9 mouse cellular contexts compared by ENCODE assay signal in the genomic region with DNA sequence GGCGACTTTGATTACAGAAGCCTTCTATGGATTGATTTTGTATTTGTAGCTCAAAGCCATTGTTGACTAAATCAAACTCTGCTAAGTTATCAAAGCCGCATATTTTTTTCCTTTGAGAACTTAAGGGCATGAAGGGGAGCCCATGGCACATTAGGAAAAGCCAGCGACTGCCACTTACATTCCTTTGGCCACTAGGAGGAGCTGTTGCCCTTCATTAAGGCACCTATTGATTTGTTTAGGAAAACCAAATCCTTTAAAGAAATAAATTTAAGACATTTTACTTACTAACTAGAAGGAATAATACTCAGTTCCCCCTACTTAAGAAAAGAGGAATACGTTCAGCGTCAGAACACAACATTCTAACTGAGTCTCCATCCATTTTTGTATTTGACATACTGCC.
DNase-seq lines count a peak whose midpoint lies in the region; ATAC-seq and TF ChIP-seq lines count a peak whose summit lies in the region.
"Had no signal": no experiment of that assay in that cellular context is flagged by ENCODE, and none has a peak within 500 bp of the region (broad histone marks: within the 10 kb centered on the region; RNA-seq: fewer than 3 reads in every experiment).

No protein-coding gene starts in this region.

- H3K9ac ChIP-seq in heart, postnatal 0 days (replicated peaks; ENCODE audit: low read depth, low read length), result no peak overlapping the region
- no peak overlapping the region for H3K9ac ChIP-seq in ES-Bruce4 (ENCODE audit: low read depth, poor library complexity, severe bottlenecking)
- H3K9ac ChIP-seq in forebrain, embryonic 15.5 days (replicated peaks), result no peak overlapping the region
- H3K9ac ChIP-seq: embryonic facial prominence, embryonic 15.5 days had no signal

- DNase-seq in heart, postnatal 0 days (ENCODE audit: low spot score), result peak; percentile 65
- no peak for DNase-seq in heart, postnatal 25 days (ENCODE audit: low spot score)
- peak; percentile 64 for DNase-seq in c-Kit-positive CD71-positive TER-119-negative erythroid progenitor cells, embryonic 14.5 days (ENCODE audit: low read depth)
- DNase-seq in layer of hippocampus, adult 9-10 months (ENCODE audit: low spot score), result peak; percentile 64
- DNase-seq in spleen, postnatal 4 days (ENCODE audit: low spot score in 2 of 2), result peak; percentile 42 to 76

- TF ChIP-seq EP300 in heart, postnatal 0 days (IDR thresholded peaks at IDR 0.05; ENCODE audit: low read depth), result no peak
- no peak for TF ChIP-seq EP300 in ES-Bruce4 (IDR thresholded peaks at IDR 0.05; ENCODE audit: insufficient read depth, low read depth, low read length)

- no peak overlapping the region for H3K27ac ChIP-seq in heart, postnatal 0 days (ENCODE audit: low read depth)
- H3K27ac ChIP-seq in ES-Bruce4 (ENCODE audit: insufficient read depth, low read length), result no peak overlapping the region
- no peak overlapping the region for H3K27ac ChIP-seq in forebrain, embryonic 15.5 days (replicated peaks)
- H3K27ac ChIP-seq: embryonic facial prominence, embryonic 15.5 days had no signal

- no peaks in the 10 kb centered on the region for H3K9me3 ChIP-seq in heart, postnatal 0 days (replicated peaks; ENCODE audit: control insufficient read depth, low read length)
- no peaks in the 10 kb centered on the region for H3K9me3 ChIP-seq in ES-Bruce4 (replicated peaks; ENCODE audit: control insufficient read depth, insufficient read depth, low read length, poor library complexity, severe bottlenecking)
- no peaks in the 10 kb centered on the region for H3K9me3 ChIP-seq in forebrain, embryonic 15.5 days
- H3K9me3 ChIP-seq: embryonic facial prominence, embryonic 15.5 days had no signal

- no peaks in the 10 kb centered on the region for H3K27me3 ChIP-seq in heart, postnatal 0 days (ENCODE audit: control insufficient read depth, insufficient read depth, low read length)
- no peaks in the 10 kb centered on the region for H3K27me3 ChIP-seq in ES-Bruce4 (ENCODE audit: control insufficient read depth, insufficient read depth, low read length, poor library complexity, severe bottlenecking)
- no peaks in the 10 kb centered on the region for H3K27me3 ChIP-seq in forebrain, embryonic 15.5 days
- H3K27me3 ChIP-seq: embryonic facial prominence, embryonic 15.5 days had no signal

- peak; percentile 81 for TF ChIP-seq CTCF in heart, postnatal 0 days (IDR thresholded peaks at IDR 0.05; ENCODE audit: low read depth)
- peak; percentile 51 for TF ChIP-seq CTCF in ES-Bruce4 (IDR thresholded peaks at IDR 0.05; ENCODE audit: low read depth, low read length)

- H3K4me1 ChIP-seq in heart, postnatal 0 days (ENCODE audit: control insufficient read depth, insufficient read depth), result no peaks in the 10 kb centered on the region
- no peaks in the 10 kb centered on the region for H3K4me1 ChIP-seq in ES-Bruce4 (ENCODE audit: control insufficient read depth, insufficient read depth, low read length)
- H3K4me1 ChIP-seq in forebrain, embryonic 15.5 days, result peaks cover 13% of the 10 kb centered on the region

- H3K36me3 ChIP-seq in heart, postnatal 0 days (replicated peaks; ENCODE audit: control insufficient read depth, insufficient read depth, low read length), result peaks cover 24% of the 10 kb centered on the region
- peaks cover 15% of the 10 kb centered on the region for H3K36me3 ChIP-seq in ES-Bruce4 (ENCODE audit: control insufficient read depth, insufficient read depth, low read length, poor library complexity, severe bottlenecking)
- peaks cover 13% of the 10 kb centered on the region for H3K36me3 ChIP-seq in forebrain, embryonic 15.5 days

- ATAC-seq in heart, postnatal 0 days (ENCODE audit: insufficient read depth, low read depth), result no peak
- peak; percentile 44; the same call in 1 of the 2 replicates for ATAC-seq in forebrain, embryonic 15.5 days (replicated peaks)
- ATAC-seq in megakaryocyte progenitor cell, adult 5-6 weeks (replicated peaks; ENCODE audit: poor library complexity), result peak; percentile 60; the same call in 1 of the 2 replicates

- WGBS in heart, postnatal 0 days, result 24% methylated on average over 5 of the region's 5 CpGs
- WGBS in forebrain, embryonic 15.5 days, result 29% methylated on average over 5 of the region's 5 CpGs

- intact Hi-C loops in heart, postnatal 25 days (cut with DNase I), result loop anchor here (1.0 to 5.0 kb wide), 4 partner anchors 272 to 549 kb away; a partner anchor contains a TSS

- H3K4me2 ChIP-seq in heart, postnatal 0 days (ENCODE audit: low read depth, low read length), result no peak overlapping the region
- no peak overlapping the region for H3K4me2 ChIP-seq in forebrain, embryonic 15.5 days (replicated peaks)
- H3K4me2 ChIP-seq: embryonic facial prominence, embryonic 15.5 days had no signal

- TF ChIP-seq POLR2A in ES-Bruce4 (IDR thresholded peaks at IDR 0.05; ENCODE audit: insufficient read depth, low read length), result no peak

- no peak overlapping the region for H3K4me3 ChIP-seq in heart, postnatal 0 days (ENCODE audit: low read depth, low read length)
- no peak overlapping the region for H3K4me3 ChIP-seq in ES-Bruce4 (ENCODE audit: low read depth, low read length)
- H3K4me3 ChIP-seq in forebrain, embryonic 15.5 days, result no peak overlapping the region
- H3K4me3 ChIP-seq: embryonic facial prominence, embryonic 15.5 days had no signal
